Mouse (Mus musculus): ENCODE measurements at regions not wholly inside any gene's neighbourhood (a gene's known extent, or its start where the extent isn't known, plus 50 kb on each side); places are given as distances from the start of the nearest gene placed in this dataset.

GRCm38 (mm10) chr2:117693537-117693936 lies 350.7 kb upstream of the Rasgrp1 start:
- peak in 1 of 2 experiments; percentile 33 for DNase-seq (ENCODE audit: low spot score in 2 of 2)

GRCm38 (mm10) chr2:117710173-117710813 lies 367.5 kb upstream of the Rasgrp1 start:
- DNase-seq (ENCODE audit: low spot score in 2 of 2): no peak

- no peak for DNase-seq (ENCODE audit: low spot score in 2 of 2)
Observed at GRCm38 (mm10) chr2:117724066-117724465, 381.3 kb upstream of the Rasgrp1 start.

GRCm38 (mm10) chr2:117731253-117731652 lies 380.4 kb upstream of the Thbs1 start:
- no peak for DNase-seq (ENCODE audit: low spot score in 2 of 2)

- no peak for DNase-seq (ENCODE audit: low spot score in 2 of 2)
Observed at GRCm38 (mm10) chr2:117742413-117742812, 369.3 kb upstream of the Thbs1 start.

GRCm38 (mm10) chr2:117743901-117744300 lies 367.8 kb upstream of the Thbs1 start:
- DNase-seq (ENCODE audit: low spot score in 2 of 2): no peak

- DNase-seq (ENCODE audit: low spot score in 2 of 2): no peak
Observed at GRCm38 (mm10) chr2:117745767-117746166, 365.9 kb upstream of the Thbs1 start.

GRCm38 (mm10) chr2:117747136-117747535 lies 364.5 kb upstream of the Thbs1 start:
- no peak for DNase-seq (ENCODE audit: low spot score in 2 of 2)

GRCm38 (mm10) chr2:117748892-117749291 lies 362.8 kb upstream of the Thbs1 start:
- DNase-seq (ENCODE audit: low spot score in 2 of 2): no peak

- DNase-seq (ENCODE audit: low spot score in 2 of 2): peak in 1 of 2 experiments; percentile 1
Observed at GRCm38 (mm10) chr2:117759491-117760013, 352.1 kb upstream of the Thbs1 start.

- DNase-seq (ENCODE audit: low spot score in 2 of 2): no peak
Observed at GRCm38 (mm10) chr2:117763631-117764030, 348.0 kb upstream of the Thbs1 start.

- DNase-seq (ENCODE audit: low spot score in 2 of 2): no peak
Observed at GRCm38 (mm10) chr2:117765572-117765971, 346.1 kb upstream of the Thbs1 start.

- DNase-seq (ENCODE audit: low spot score in 2 of 2): no peak
Observed at GRCm38 (mm10) chr2:117766450-117766849, 345.2 kb upstream of the Thbs1 start.

- DNase-seq (ENCODE audit: low spot score in 2 of 2): no peak
Observed at GRCm38 (mm10) chr2:117769402-117770114, 342.1 kb upstream of the Thbs1 start.

- DNase-seq (ENCODE audit: low spot score in 2 of 2): no peak
Observed at GRCm38 (mm10) chr2:117770115-117770485, 341.6 kb upstream of the Thbs1 start.

GRCm38 (mm10) chr2:117780287-117780686 lies 331.4 kb upstream of the Thbs1 start:
- DNase-seq (ENCODE audit: low spot score in 2 of 2): no peak

- DNase-seq (ENCODE audit: low spot score in 2 of 2): no peak
Observed at GRCm38 (mm10) chr2:117780816-117781215, 330.9 kb upstream of the Thbs1 start.

- no peak for DNase-seq (ENCODE audit: low spot score in 2 of 2)
Observed at GRCm38 (mm10) chr2:117787321-117787720, 324.4 kb upstream of the Thbs1 start.

- no peak for DNase-seq (ENCODE audit: low spot score in 2 of 2)
Observed at GRCm38 (mm10) chr2:117794285-117794684, 317.4 kb upstream of the Thbs1 start.

- no peak for DNase-seq (ENCODE audit: low spot score in 2 of 2)
Observed at GRCm38 (mm10) chr2:117801946-117802600, 309.6 kb upstream of the Thbs1 start.

GRCm38 (mm10) chr2:117802686-117803085 lies 309.0 kb upstream of the Thbs1 start:
- no peak for DNase-seq (ENCODE audit: low spot score in 2 of 2)

- no peak for DNase-seq (ENCODE audit: low spot score in 2 of 2)
Observed at GRCm38 (mm10) chr2:117804686-117805085, 307.0 kb upstream of the Thbs1 start.
